Mouse (Mus musculus): Measurements from ENCODE around the gene Sdk2.
A peak's percentile ranks its signal among the peaks of the same experiment; 100 is the strongest.

Gene Sdk2

DNA sequence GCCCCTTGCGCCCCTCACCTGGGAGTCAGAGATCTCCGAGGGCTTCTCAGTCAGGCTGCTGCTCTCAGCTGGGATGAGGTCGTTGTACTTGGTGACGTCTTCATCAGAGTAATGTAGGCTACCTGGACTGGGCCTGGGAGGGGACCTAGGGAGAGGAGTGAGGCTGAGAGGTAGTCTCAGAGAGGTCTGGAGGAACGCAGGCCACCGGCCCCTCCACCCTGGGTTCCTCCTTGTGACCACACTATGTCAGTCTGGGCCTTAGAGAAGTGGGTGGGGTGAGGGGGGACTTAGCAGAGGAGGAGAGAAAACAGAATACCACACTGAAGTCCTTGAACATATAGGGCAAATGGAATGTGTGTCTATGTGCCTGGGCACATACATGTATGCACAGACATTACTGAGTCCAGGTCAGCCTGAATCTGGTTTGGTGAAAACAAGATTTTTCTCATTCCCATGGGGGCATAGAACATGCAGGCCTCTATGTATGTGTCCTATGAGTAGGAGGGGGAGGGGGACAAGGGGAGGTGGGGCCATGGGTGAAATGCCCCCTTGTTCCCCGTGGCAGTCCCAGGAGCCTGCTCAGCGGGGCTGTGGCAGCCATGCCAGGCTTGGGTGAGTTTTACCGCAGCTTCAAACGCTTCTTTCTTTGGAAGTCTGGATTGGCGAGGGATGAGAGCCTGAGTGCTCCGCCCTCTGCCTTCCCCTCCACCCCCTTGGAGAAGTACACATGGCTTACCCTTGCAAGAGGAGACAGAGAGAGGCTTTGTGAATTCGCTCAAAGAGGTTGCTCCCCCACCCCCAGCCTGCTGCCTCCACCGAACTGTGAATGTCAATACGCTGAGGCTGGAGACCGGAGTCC lies 275.3 kb downstream of the Sdk2 start:
- DNase-seq (ENCODE audit: low read depth, low spot score): peak; percentile 61

DNA sequence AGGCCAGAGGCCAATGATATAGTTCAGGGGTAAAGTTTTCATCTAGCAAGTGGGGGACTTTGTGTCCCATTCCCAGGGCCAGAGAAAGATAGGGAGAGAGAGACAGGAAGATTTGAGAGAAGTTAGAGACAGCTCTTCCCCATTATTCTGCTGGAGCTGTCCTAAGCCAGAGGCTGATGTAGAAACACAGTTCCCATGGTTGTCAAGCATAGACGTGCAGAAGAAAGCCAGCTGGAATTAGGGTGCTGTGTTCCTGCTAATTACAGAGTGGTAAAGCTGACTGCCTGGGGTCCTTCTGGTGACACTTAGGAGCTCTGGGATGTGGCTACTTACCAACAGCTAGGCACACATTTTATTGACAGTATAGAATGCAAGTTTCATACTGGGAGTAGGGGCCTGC lies 277.7 kb downstream of the Sdk2 start:
- no peak for DNase-seq (ENCODE audit: low read depth, low spot score)

DNA sequence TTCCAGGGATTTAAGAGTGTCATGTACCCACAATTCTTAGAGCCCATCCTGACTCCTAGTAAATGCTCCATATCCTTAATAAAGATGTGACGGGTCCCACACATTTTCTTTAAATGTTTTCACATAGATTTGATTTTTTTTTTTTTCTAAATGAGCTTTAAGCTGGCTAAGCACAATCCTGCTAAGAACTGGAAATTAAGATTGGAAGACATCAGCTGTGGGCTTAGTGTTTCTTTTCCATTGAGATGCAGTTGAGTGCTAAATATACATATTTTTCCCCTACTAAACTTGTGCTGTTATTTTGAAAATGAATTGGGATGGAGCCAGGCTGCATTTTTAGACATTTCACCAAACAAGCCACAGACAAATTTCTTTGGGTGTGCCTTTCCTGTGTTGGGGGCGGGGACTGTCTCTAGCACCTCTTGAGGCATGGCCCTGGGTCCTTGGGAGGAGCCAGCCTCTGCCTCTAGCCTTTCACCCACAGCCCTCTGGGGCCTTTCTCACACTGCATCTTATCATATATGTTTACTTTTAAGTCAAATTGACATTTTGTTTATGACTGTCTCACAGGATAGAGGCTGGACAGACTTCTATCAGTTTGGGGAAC lies 278.6 kb downstream of the Sdk2 start:
- no peak for DNase-seq (ENCODE audit: low read depth, low spot score)

DNA sequence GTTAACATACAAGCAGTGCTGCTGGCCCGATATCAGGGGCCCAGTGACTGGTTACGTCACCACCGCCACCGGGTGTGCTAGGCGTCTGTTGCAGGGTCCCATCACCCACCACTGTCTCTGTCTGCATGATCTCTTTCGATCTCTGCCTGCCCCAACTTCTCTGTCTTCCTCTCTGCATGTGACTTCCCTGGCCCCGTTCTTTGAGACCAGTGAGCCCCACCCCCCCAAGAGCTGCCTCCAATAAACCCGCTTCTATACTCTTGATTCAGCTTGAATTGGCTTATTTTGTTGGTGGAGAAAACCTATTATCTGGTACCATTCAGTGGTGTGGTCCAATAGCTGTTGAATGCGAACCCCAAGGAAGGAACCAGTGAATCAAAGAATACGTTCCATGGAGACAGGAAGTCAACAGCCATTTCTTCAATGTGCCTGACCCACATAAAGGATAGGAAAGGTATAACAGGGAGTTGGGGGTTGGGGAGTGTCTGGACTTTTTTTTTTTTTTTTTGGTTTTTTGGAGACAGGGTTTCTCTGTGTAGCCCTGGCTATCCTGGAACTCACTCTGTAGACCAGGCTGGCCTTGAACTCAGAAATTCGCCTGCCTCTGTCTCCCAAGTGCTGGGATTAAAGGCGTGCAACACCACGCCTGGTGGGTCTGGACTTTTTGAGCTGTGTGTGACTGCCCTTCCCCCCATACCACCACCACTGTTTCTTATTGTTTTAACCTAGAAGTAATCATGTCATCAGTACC lies 279.2 kb downstream of the Sdk2 start:
- DNase-seq (ENCODE audit: low read depth, low spot score): no peak

DNA sequence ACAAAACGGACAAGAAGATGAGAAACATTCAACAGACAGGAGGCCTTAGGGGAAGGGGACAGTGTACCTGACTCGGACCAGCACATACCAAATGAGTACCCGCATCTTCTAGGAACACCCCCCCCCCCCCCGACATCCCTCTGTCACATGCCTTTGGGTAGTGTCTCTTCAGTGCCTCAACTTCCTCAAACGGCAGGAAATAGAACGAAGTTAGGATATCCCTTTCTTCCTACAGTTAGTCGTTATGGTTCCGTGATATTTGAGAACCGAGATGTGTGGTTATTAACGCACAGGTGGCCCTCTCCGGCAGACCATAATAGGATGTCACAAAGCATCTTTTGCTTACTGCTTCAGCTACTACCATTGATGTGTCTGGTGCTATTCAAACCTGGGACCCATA lies 279.8 kb downstream of the Sdk2 start:
- no peak for DNase-seq (ENCODE audit: low read depth, low spot score)

DNA sequence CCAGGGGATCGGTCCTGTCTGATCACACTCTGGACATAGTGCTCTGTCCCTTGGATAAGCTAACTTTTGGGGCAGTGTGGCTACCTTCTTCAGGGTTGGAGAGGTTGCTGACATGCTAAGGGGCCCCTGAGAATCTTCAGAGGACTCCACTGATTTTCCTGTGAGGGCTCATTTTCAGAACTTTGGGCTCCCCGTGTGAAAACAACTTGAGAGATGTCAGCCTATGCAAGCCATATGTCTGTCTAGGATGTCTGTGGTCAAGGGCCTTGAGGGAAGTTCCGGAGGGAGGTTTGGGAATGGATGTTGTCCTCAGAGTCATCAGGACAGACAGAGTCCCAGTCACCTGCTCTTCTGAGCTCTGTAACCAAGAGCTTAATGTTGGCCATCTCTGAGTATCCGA lies 280.5 kb downstream of the Sdk2 start:
- no peak for DNase-seq (ENCODE audit: low read depth, low spot score)

DNA sequence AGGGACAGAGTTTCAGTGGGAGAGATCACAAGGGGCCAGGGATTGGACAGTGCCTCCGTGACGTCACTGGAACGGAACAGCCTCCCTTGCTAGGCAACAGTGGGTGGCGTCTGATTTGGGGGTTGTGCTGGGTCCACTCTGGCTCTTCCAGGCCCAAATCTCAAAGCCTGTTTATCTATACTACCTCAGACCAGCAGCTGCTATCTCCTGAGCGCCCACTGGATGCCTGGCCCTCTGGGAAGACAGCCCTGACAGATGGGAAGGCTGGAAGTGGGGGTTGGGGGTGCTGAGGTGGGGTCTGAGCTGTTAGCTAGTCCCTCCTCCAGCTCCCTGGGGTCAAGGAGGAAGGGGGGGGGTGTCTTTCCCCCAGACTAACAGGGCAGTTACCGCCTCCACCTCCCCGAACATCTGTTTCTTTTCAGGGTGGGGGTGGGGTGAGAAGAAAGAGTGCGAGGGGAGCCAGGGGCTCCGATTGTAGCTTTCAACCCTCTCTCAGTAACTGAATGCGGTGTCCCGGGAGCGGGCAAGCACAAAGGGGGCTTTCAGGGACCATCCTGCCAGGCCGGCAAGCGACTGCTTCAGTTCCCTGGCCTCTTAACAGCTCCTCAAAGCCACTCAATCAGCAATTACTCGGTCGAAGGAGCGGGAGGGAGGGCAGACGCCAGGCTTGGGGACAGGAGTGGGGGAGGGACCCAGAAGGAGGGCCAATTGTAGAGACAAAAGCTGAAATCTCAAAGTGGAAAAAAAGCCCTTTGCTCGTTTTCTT lies 281.3 kb downstream of the Sdk2 start:
- peak; percentile 95 for DNase-seq (ENCODE audit: low read depth, low spot score)

DNA sequence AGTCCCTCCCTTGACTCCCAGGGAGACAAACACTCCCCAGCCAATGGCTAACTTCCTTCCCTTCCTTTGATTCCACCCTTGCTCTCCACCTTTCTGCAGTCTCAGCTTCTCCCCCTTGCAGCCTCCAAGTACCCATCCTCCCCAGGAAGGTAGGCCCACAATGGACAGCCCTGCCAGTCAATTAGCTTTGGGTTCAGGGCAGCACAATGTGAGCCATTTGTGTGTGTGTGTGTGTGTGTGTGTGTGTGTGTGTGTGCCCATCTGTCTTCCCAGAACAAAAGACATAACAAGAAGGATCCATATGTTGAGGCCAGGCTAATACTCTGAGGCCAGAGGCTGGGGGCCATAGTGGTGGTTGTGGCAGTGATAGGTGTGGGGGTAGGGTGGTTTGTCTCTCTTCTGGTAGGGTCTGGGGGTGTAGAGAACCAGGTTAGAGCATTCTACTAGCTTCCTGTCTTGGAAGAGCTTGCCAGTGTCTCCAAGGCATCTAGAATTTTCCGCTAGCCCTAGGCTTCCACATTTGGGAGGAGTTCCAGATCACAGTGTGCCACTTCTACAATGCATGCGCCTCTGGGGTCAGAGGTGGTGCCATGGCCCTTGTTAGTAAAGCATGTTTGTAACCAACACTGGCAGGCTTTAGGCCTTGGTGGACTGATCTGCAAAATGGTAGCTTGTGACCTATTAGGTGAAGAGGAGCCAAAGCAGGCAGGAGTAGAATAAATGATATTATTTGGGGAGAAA lies 282.0 kb downstream of the Sdk2 start:
- DNase-seq (ENCODE audit: low read depth, low spot score): no peak

DNA sequence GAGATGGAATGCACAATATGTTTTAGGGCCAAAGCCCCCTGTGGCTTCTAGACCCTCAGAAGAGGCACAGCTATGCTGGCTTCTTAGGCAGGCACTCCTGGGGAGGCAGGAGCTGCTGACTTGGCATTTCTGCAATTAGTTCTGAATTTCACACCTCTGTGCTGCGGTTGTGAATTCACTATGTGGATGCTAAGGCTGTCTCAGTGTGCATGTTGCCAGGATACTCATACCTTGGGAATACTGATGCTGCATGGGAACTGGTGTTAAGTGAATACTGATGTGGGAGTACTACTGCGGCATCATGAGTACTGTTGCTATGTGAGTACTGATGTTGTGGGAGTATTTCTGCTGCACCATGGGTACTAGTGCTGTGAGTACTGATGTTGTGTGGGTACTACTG lies 284.4 kb downstream of the Sdk2 start:
- DNase-seq (ENCODE audit: low read depth, low spot score): no peak

DNA sequence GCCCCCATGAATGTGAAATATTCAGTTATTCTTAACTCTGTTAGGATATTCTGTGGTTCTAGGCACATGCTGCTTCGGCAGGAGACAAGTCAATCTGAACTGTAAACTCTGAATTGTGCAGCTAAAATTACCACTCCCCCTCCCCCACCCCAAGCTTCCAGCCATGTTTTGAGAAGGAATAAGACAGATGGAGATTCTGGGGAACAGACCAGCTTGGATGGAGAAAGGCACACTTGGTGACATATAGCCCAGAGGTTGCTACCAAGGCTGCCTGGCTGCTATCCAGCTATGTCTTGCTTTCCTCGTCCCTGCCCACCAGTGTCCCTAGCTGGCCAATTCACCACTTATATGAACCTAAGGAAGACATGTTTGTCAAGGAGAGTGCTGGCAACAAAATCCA lies 284.8 kb downstream of the Sdk2 start:
- DNase-seq (ENCODE audit: low read depth, low spot score): no peak

DNA sequence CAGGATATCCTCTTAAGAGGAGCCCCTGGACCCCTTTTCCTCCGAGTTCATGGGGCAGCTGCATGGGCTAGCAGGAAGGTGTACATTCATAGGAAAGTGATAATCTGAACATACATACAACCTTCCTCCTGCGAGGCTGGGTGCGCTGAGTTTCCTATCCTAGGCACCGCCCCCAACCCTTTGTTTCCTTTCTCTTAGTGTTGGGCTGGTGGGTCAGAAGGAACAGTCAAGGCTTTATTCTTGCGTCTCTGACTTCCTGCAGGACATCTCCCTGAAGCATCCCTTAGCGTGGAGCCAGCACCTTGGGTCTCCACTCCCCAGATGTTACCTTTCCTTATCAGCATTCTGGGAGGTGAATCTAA lies 287.2 kb downstream of the Sdk2 start:
- no peak for DNase-seq (ENCODE audit: low read depth, low spot score)

DNA sequence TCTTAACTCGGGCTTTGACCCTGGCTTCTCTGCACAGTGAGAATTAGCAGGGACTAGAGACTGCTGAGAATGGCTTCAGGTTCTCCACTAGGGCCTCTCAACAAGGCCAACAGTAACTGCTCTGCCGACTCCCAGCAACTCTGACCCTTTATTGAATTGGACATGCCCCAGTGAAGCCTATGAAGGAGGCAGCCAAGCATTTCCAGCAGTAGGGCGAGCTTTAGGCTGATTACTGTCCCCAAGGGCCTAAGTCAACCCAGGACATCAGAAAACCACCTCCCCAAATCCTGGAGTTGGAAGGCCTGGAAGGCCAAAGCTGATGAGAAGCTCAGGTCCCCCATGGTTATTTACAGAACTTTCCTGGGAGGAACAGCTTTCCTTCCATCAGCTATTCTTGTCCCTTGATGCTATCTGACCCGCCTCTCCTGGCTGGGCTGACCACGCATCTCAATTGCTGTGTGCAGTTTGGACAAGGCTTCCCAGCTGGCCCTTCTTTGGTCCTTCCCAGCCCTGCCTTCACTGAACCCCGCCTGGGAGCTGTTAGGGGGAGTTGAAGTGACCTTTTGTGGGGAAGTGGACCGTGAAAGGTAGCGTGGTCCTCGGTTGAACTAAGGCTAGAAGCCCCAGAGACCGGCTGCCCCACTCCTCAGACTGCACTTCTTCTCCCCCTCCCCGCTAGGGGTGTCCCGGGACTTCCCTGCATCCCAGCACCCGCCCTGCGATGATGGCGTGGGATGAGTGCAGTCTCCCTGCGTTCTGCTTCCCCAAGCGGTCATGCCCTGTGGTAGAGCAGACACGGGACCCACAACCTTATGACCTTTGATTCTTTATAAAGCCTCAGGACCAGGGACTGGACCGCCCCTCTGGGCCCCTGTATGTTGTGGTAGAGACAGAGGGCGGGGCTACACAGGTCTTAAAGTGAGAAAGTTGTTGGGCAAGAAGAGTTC lies 287.8 kb downstream of the Sdk2 start:
- DNase-seq (ENCODE audit: low read depth, low spot score): no peak

DNA sequence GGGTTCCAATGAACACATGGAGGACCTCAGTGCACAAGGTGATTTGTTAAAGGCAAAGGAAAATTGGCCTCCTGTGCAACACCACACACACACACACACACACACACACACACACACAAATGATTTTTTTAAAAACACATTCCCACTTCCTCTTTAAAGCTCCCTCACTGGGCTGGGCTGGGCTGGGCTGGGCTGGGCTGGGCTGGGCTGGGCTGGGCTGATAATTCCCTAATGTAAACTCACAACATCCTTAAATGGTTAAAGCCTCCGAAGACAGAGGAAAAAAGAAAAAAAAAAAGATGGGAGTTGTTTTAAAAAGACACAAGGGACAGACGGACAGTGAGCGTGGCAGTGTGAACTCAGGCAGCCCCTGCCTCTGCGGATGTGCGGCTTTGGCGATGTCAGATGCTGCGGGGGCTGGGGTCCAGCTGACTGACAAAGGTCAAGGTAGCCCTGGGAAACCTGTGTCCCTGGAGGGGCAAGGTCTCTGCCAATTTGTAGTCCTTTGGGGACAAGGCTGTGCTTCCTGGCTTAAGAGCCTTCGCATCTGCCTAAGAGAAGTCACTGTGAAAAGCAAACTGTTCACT lies 288.9 kb downstream of the Sdk2 start:
- DNase-seq (ENCODE audit: low read depth, low spot score): no peak

DNA sequence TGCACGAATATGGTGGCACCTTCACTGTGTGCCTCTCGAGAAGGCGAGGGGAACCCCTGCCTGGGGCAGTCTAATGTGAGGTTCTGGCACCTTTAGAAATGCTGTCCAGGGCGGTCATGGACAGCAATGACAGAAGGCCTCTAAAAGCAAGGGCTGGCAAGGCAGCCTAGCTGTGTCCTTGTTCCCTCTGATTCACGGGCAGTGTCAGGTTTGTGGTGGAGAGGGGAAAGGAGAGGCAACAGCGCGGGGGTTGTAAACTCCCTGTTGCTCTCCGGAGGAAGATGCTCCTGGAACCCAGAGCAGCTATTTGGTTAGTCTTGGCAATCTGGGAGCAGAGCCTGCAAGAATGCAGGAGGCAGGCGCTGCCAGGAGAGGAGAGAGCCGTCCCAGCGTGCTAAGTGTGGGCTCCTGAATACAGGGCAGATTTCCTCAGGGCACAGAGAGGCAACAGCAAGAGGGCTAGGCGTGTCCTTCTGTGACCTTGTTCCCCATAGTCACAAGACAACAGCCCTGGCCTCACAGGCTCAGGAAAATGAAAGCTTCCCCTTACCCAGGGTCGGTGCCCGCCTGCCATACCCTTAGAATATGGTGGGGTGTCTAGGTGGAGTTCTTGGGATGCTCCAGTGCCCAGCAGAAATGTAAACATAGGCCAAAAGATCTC lies 289.9 kb downstream of the Sdk2 start:
- DNase-seq (ENCODE audit: low read depth, low spot score): no peak

DNA sequence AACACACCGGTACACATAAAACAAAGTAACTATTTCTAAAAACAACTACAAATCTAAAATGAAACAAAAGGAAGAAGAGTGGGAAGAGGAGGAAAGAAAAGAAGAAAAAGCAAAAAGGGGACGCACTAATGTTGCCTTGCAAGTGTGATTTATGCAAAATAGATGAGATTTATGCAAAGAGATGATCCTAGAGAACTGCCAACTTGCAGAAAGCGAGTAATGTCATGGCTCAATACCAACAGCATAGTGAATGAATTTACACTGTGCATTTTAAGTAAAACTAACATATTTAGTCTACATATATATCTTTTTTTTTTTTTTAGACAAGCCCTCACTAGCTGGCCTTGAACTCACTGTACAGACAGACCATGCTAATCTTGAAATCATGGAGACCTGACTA lies 292.1 kb downstream of the Sdk2 start:
- DNase-seq (ENCODE audit: low read depth, low spot score): no peak

DNA sequence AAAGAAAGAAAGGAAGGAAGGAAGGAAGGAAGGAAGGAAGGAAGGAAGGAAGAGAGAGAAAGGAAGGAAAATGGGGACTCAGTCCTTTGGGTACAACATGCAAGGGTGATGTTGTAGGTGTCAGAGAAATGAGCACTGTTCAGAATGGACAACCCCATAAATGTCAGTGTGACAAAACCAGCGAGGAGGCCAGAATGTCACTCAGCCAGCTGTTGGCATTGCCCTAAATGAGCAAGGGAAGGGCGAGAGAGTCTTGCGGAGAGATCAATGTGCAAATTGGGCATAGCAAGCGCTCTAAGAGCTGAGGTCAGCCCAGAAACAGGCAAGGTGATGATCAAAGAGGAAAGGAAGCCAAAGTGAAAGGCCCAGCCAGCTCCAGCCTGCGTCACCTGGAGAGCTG lies 293.7 kb downstream of the Sdk2 start:
- no peak for DNase-seq (ENCODE audit: low read depth, low spot score)

DNA sequence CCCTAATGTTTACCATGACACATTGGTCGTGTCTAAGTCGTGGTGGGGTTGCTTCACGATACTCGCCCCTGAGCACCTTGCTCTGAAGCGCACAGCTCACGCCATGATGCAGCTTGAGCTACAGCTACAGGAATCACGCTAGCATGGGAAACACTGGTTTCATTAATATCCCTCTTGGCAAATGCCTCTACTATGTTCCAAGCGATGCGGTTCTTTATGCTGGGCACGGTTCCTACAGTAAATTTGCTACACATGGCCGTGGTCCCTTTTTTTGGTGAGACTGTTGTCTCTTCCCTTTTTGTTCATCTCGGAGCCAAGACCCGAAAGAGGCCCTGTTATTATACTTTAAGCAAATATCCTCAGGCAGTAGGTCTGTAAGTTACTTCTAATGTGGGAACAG lies 295.7 kb downstream of the Sdk2 start:
- DNase-seq (ENCODE audit: low read depth, low spot score): no peak

DNA sequence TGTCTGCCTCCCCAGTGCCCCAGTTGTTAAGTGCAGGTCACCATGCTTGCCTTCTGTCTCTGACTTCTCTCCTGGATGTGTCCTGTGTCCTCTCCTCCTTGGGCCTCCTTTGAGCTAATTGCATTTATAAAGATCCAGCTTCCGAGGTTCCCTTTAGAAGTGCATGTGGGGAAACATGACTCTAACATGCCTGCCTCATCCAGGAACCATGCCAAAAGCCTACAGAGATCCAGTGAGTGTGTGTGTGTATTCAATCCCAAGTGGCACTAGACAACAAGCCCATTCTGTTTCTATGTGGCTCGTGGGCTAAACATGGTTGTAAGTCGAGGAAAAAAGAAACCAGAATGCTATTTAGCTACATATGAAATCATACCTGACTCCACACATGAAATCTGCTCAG lies 298.5 kb downstream of the Sdk2 start:
- DNase-seq (ENCODE audit: low read depth, low spot score): no peak

DNA sequence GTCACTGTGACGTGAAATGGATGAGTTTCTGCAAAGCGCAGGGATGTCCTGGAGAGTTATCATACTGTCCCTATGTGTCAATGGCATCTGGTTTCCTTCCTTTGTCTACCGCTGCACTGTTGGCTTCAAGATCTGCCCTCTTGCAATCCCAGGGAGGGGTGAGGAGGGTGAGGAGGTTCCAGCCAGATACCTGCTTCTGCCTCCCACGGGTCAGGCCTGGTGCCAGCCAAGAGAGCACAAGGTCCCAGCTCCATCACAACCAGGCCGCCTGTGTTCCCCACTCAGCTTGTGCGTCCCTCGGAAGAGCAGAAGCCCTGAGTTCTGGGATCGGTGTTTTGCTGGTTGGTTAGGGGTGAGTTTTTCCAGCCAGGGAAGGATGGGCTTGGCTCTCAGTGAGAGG lies 299.6 kb downstream of the Sdk2 start:
- no peak for DNase-seq (ENCODE audit: low read depth, low spot score)

Data from mesoderm, embryonic 11.5 days (tissue).